Mouse (Mus musculus) cerebellum, adult 9-10 months (tissue): Measurements from ENCODE around the gene Olfr345.

Experiments
- DNase-seq: peaks from one replicate; pipeline ENCODE4 v3.0.0; 2022

The Olfr345 gene

DNA sequence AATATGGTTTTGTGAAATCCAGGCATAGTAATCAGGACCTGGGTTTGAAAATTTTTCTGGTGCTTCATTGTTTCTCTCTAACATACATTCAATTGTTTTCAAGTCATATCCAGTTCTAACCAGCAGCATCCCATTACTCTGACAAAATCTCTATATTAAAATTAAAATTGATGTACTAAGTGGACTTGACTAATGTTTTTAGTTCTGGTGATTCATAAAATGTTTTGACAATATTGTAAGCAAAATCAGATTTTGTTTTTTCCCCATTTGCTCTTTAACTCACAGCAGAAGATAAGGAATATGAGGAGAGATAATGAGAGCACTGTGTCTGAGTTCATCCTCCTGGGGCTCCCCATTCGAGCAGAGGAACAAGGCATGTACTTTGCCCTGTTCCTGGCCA lies at the start of gene Olfr345:
Gene Olfr345 (plus strand): TSS at position 301 of the 400 bp plus-strand sequence.
- DNase-seq: no peak

GRCm38 (mm10) chr2:36685488-36685887 lies 45.6 kb downstream of the Olfr345 start, which contains the start of gene Olfr346:
Gene Olfr346, plus strand, starts transcription at chr2:36685788.
- DNase-seq: no peak
